Mouse (Mus musculus) lung, adult 2 months (tissue): Measurements from ENCODE around the gene Ccdc60.

Experiments
- CTCF ChIP-seq: fragments of 200-500 bp; IDR thresholded peaks from 2 replicates; pipeline ENCODE4 v1.5.1; 2011; ENCODE audit warnings: mild to moderate bottlenecking, low read length, control low read depth; ENCODE audit not compliant: insufficient read depth
- POLR2A ChIP-seq: fragments of 200-500 bp; IDR thresholded peaks from 2 replicates; pipeline ENCODE4 v1.6.1; 2011; ENCODE audit warnings: low read depth, mild to moderate bottlenecking, control low read depth, low read length, borderline replicate concordance; ENCODE audit errors: extremely low read depth

DNA sequence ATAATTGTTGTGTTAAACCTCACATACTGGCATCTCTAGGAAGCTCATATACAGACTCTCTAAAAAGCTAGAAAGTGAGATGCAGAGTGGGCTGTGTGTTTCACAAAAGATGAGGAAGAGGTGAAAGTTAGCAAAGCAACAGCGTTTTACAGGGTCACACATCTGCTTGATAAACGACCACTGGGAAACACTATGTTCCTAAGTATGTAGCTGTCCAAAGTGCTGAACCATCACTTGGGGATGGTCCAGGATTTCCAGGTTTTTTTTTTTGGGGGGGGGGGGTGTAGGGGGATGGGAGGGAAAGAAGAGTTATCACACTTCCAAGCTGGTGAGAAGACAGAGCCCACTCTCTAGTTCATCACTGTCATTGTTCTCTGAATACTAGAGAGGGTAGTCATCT, 134.0 kb downstream of the Ccdc60 start:
- no peak for TF ChIP-seq CTCF
- no peak for TF ChIP-seq POLR2A
